Mouse (Mus musculus) ES-Bruce4 (cell line): ENCODE results near the gene 1110017D15Rik. TPM values are rescaled to one million over a fixed set of nuclear protein-coding genes. Genes with fewer than 3 reads are reported as not detected.

Experiments used
- H3K27ac ChIP-seq: 2 replicates; pipeline ENCODE4 v1.5.1; 2012; ENCODE audit warnings: low read length, inconsistent platforms; ENCODE audit not compliant: insufficient read depth
- H3K27me3 ChIP-seq: 2 replicates; pipeline ENCODE4 v1.6.1; 2012; ENCODE audit warnings: mild to moderate bottlenecking, low read length, inconsistent platforms; ENCODE audit not compliant: control insufficient read depth, poor library complexity, insufficient read depth, severe bottlenecking
- H3K36me3 ChIP-seq: 2 replicates; pipeline ENCODE4 v1.6.1; 2012; ENCODE audit warnings: inconsistent platforms, mild to moderate bottlenecking, low read length, moderate library complexity; ENCODE audit not compliant: control insufficient read depth, poor library complexity, insufficient read depth, severe bottlenecking
- H3K4me1 ChIP-seq: one replicate; pipeline ENCODE4 v1.8.1; 2011; ENCODE audit warnings: low read length; ENCODE audit not compliant: control insufficient read depth, insufficient read depth
- H3K4me3 ChIP-seq: 2 replicates; pipeline ENCODE4 v1.5.1; 2011; ENCODE audit warnings: low read depth, mild to moderate bottlenecking, low read length
- H3K9ac ChIP-seq: 2 replicates; pipeline ENCODE4 v1.6.1; 2012; ENCODE audit warnings: low read depth, mild to moderate bottlenecking, inconsistent platforms; ENCODE audit not compliant: poor library complexity, severe bottlenecking
- H3K9me3 ChIP-seq: replicated peaks from 2 replicates; pipeline ENCODE4 v1.6.1; 2012; ENCODE audit warnings: mild to moderate bottlenecking, low read length, inconsistent platforms; ENCODE audit not compliant: control insufficient read depth, poor library complexity, insufficient read depth, severe bottlenecking
- CTCF ChIP-seq: IDR thresholded peaks from one replicate; pipeline ENCODE4 v1.8.1; 2011; ENCODE audit warnings: low read depth, low read length
- EP300 ChIP-seq: IDR thresholded peaks from 2 replicates; pipeline ENCODE4 v1.6.1; 2011; ENCODE audit warnings: low read depth, low read length; ENCODE audit not compliant: insufficient read depth
- POLR2A ChIP-seq: IDR thresholded peaks from one replicate; pipeline ENCODE4 v1.8.1; 2011; ENCODE audit warnings: low read length; ENCODE audit not compliant: insufficient read depth
- polyA plus RNA-seq: library from polyadenylated mRNA; stranded (reverse); fragments of >200 nt; gene quantifications from 2 replicates; pipeline ENCODE4 v1.2.4, GENCODE M21; 2011; ENCODE audit warnings: low read depth; ENCODE audit not compliant: missing spikeins, insufficient read depth, insufficient read length

1110017D15Rik gene
- polyA plus RNA-seq, 1 experiment, result not detected

GRCm38 (mm10) chr4:41553116-41553515 is 36.0 kb upstream of the 1110017D15Rik start:
- TF ChIP-seq CTCF, result no peak
- TF ChIP-seq EP300, result no peak
- no peak for TF ChIP-seq POLR2A
- H3K4me1 ChIP-seq, result no peaks in the 10 kb centered on the region
- no peaks in the 10 kb centered on the region for H3K36me3 ChIP-seq
- no peak overlapping the region for H3K9ac ChIP-seq
- H3K9me3 ChIP-seq, result no peaks in the 10 kb centered on the region
- no peaks in the 10 kb centered on the region for H3K27me3 ChIP-seq
- H3K4me3 ChIP-seq, result no peak overlapping the region
- H3K27ac ChIP-seq, result no peak overlapping the region

- no peak for TF ChIP-seq EP300
- TF ChIP-seq CTCF, result peak; percentile 68
- TF ChIP-seq POLR2A, result no peak
- no peak overlapping the region for H3K27ac ChIP-seq
- H3K9ac ChIP-seq, result no peak overlapping the region
- H3K9me3 ChIP-seq, result no peaks in the 10 kb centered on the region
- H3K27me3 ChIP-seq, result no peaks in the 10 kb centered on the region
- no peaks in the 10 kb centered on the region for H3K4me1 ChIP-seq
- H3K4me3 ChIP-seq, result no peak overlapping the region
- no peaks in the 10 kb centered on the region for H3K36me3 ChIP-seq
Observed at GRCm38 (mm10) chr4:41552529-41552928, 35.4 kb upstream of the 1110017D15Rik start.

- H3K9ac ChIP-seq, result no peak overlapping the region
- no peaks in the 10 kb centered on the region for H3K9me3 ChIP-seq
- no peak overlapping the region for H3K27ac ChIP-seq
- H3K36me3 ChIP-seq, result no peaks in the 10 kb centered on the region
- H3K27me3 ChIP-seq, result no peaks in the 10 kb centered on the region
- H3K4me1 ChIP-seq, result no peaks in the 10 kb centered on the region
- no peak for TF ChIP-seq EP300
- no peak for TF ChIP-seq POLR2A
- TF ChIP-seq CTCF, result no peak
- H3K4me3 ChIP-seq, result no peak overlapping the region
Observed at GRCm38 (mm10) chr4:41547086-41547485, 30.0 kb upstream of the 1110017D15Rik start.

GRCm38 (mm10) chr4:41545985-41546384 is 28.9 kb upstream of the 1110017D15Rik start:
- Histone ChIP-seq H3K36me3 (no peaks in the 10 kb centered on the region), H3K4me3 (no peak overlapping the region), H3K27me3 (no peaks in the 10 kb centered on the region), H3K9me3 (no peaks in the 10 kb centered on the region), H3K27ac (no peak overlapping the region), H3K4me1 (no peaks in the 10 kb centered on the region), H3K9ac (no peak overlapping the region)
- TF ChIP-seq EP300, result no peak
- no peak for TF ChIP-seq POLR2A
- no peak for TF ChIP-seq CTCF

- Histone ChIP-seq H3K9me3 (no peaks in the 10 kb centered on the region), H3K27me3 (no peaks in the 10 kb centered on the region), H3K4me1 (no peaks in the 10 kb centered on the region), H3K9ac (no peak overlapping the region), H3K36me3 (no peaks in the 10 kb centered on the region), H3K27ac (no peak overlapping the region), H3K4me3 (no peak overlapping the region)
- no peak for TF ChIP-seq CTCF
- no peak for TF ChIP-seq POLR2A
Observed at GRCm38 (mm10) chr4:41542136-41542535, 25.0 kb upstream of the 1110017D15Rik start.

GRCm38 (mm10) chr4:41534866-41535265 is 17.7 kb upstream of the 1110017D15Rik start:
- Histone ChIP-seq H3K9ac (no peak overlapping the region), H3K36me3 (no peaks in the 10 kb centered on the region), H3K4me3 (no peak overlapping the region), H3K27ac (no peak overlapping the region), H3K4me1 (no peaks in the 10 kb centered on the region), H3K9me3 (no peaks in the 10 kb centered on the region), H3K27me3 (no peaks in the 10 kb centered on the region)
- TF ChIP-seq CTCF (no peak), POLR2A (no peak), EP300 (no peak)
